Mouse (Mus musculus) CH12.LX (cell line): ENCODE measurements around the gene Suz12. TPM values are rescaled to one million over a fixed set of nuclear protein-coding genes. Genes with fewer than 3 reads are reported as not detected.

Source experiments
- DNase-seq: peaks from one replicate; pipeline ENCODE4 v3.0.0-alpha.2; 2013; ENCODE audit errors: extremely low read depth
- H3K27ac ChIP-seq: 2 replicates; pipeline ENCODE4 v1.5.1; 2012; ENCODE audit warnings: low read depth, mild to moderate bottlenecking, control low read depth, moderate library complexity; ENCODE audit not compliant: insufficient read depth
- H3K27me3 ChIP-seq: replicated peaks from 2 replicates; pipeline ENCODE3; 2012; ENCODE audit warnings: inconsistent platforms
- H3K36me3 ChIP-seq, 2 experiments: replicated peaks in 1 of 2; 2 replicates each; pipeline versions ENCODE3 to v1.6.1; 2012; ENCODE audit warnings: inconsistent platforms in 1 of 2, low read length in 1 of 2, mild to moderate bottlenecking in 1 of 2, mixed read lengths in 1 of 2, moderate library complexity in 1 of 2; ENCODE audit not compliant: control insufficient read depth in 1 of 2, insufficient read depth in 1 of 2
- H3K4me1 ChIP-seq, 2 experiments: 2 replicates each; pipeline ENCODE4 v1.6.1; 2012; ENCODE audit warnings: inconsistent platforms in 1 of 2, moderate library complexity in 1 of 2; ENCODE audit not compliant: insufficient read depth in 2 of 2, control insufficient read depth in 1 of 2
- H3K4me2 ChIP-seq: 2 replicates; pipeline ENCODE4 v1.6.1; 2012; ENCODE audit warnings: low read depth, mild to moderate bottlenecking, control low read depth; ENCODE audit not compliant: poor library complexity, insufficient read depth, severe bottlenecking
- H3K4me3 ChIP-seq, 3 experiments: fragments of 150-350 bp in 1 of 3; sonication (generic) in 1 of 3; replicated peaks in 1 of 3; 2 replicates each; pipeline versions ENCODE3 to v1.5.1; 2011 to 2012; ENCODE audit warnings: low read depth in 2 of 3, low read length in 2 of 3, mild to moderate bottlenecking in 2 of 3, moderate library complexity in 2 of 3, control low read depth in 1 of 3, improper control_type of control experiment in 1 of 3, inconsistent platforms in 1 of 3, mixed read lengths in 1 of 3; ENCODE audit not compliant: poor library complexity in 1 of 3
- H3K79me2 ChIP-seq: replicated peaks from 2 replicates; pipeline ENCODE4 v1.6.1; 2012; ENCODE audit warnings: mild to moderate bottlenecking, moderate library complexity; ENCODE audit not compliant: control insufficient read depth, poor library complexity, insufficient read depth, severe bottlenecking; ENCODE audit errors: extremely low read depth
- H3K9ac ChIP-seq: 2 replicates; pipeline ENCODE4 v1.6.1; 2012; ENCODE audit warnings: low read depth, mild to moderate bottlenecking, control low read depth, moderate library complexity; ENCODE audit not compliant: insufficient read depth
- H3K9me3 ChIP-seq: replicated peaks from 2 replicates; pipeline ENCODE3; 2012; ENCODE audit warnings: low read length, inconsistent platforms, mixed read lengths
- BHLHE40 ChIP-seq: IDR thresholded peaks from 2 replicates; pipeline ENCODE4 v1.6.1; 2011; ENCODE audit warnings: mild to moderate bottlenecking, low read depth, low read length, improper control_type of control experiment
- CHD1 ChIP-seq: IDR thresholded peaks from 2 replicates; pipeline ENCODE4 v1.6.1; 2012; ENCODE audit warnings: low read depth, low read length, improper control_type of control experiment, inconsistent platforms
- CHD2 ChIP-seq: IDR thresholded peaks from 2 replicates; pipeline ENCODE4 v1.6.1; 2011; ENCODE audit warnings: low read length, improper control_type of control experiment
- CTCF ChIP-seq, 2 experiments: IDR thresholded peaks in 1 of 2; conservative IDR thresholded peaks in 1 of 2; 2 replicates each; pipeline ENCODE4 v1.5.1; 2011 to 2012; ENCODE audit warnings: low read depth in 2 of 2, low read length in 2 of 2, improper control_type of control experiment in 1 of 2, inconsistent platforms in 1 of 2, mild to moderate bottlenecking in 1 of 2, moderate library complexity in 1 of 2
- E2F4 ChIP-seq: IDR thresholded peaks from 2 replicates; pipeline ENCODE4 v1.6.1; 2011; ENCODE audit warnings: low read depth, low read length, improper control_type of control experiment; ENCODE audit not compliant: insufficient replicate concordance
- ELF1 ChIP-seq: IDR thresholded peaks from 2 replicates; pipeline ENCODE4 v1.6.1; 2014; ENCODE audit warnings: low read depth, mild to moderate bottlenecking, inconsistent platforms, low read length, improper control_type of control experiment
- ETS1 ChIP-seq: conservative IDR thresholded peaks from 2 replicates; pipeline ENCODE4 v1.6.1; 2012; ENCODE audit warnings: low read depth, mild to moderate bottlenecking, inconsistent platforms, low read length, improper control_type of control experiment, moderate library complexity
- GABPA ChIP-seq: IDR thresholded peaks from 2 replicates; pipeline ENCODE4 v1.6.1; 2012; ENCODE audit warnings: low read depth, low read length, improper control_type of control experiment, inconsistent platforms; ENCODE audit not compliant: insufficient replicate concordance
- HCFC1 ChIP-seq: IDR thresholded peaks from 2 replicates; pipeline ENCODE4 v1.6.1; 2012; ENCODE audit warnings: low read depth, mild to moderate bottlenecking, inconsistent platforms, low read length, improper control_type of control experiment
- IRF4 ChIP-seq: IDR thresholded peaks from 2 replicates; pipeline ENCODE4 v1.6.1; 2014; ENCODE audit warnings: low read depth, mild to moderate bottlenecking, inconsistent platforms, low read length, improper control_type of control experiment
- JUN ChIP-seq: IDR thresholded peaks from 2 replicates; pipeline ENCODE4 v1.6.1; 2011; ENCODE audit warnings: low read depth, mild to moderate bottlenecking, low read length, improper control_type of control experiment, moderate library complexity; ENCODE audit not compliant: insufficient read depth
- JUND ChIP-seq: conservative IDR thresholded peaks from 2 replicates; pipeline ENCODE4 v1.6.1; 2011; ENCODE audit warnings: low read depth, low read length, improper control_type of control experiment
- KAT2A ChIP-seq: IDR thresholded peaks from 2 replicates; pipeline ENCODE4 v1.6.1; 2012; ENCODE audit warnings: low read length, improper control_type of control experiment, inconsistent platforms; ENCODE audit not compliant: insufficient replicate concordance
- MAX ChIP-seq: IDR thresholded peaks from 2 replicates; pipeline ENCODE4 v1.6.1; 2011; ENCODE audit warnings: low read length, improper control_type of control experiment
- MAZ ChIP-seq: IDR thresholded peaks from 2 replicates; pipeline ENCODE4 v1.6.1; 2012; ENCODE audit warnings: low read depth, mild to moderate bottlenecking, inconsistent platforms, low read length, improper control_type of control experiment, moderate library complexity
- MEF2A ChIP-seq: IDR thresholded peaks from 2 replicates; pipeline ENCODE4 v1.6.1; 2014; ENCODE audit warnings: low read depth, mild to moderate bottlenecking, inconsistent platforms, low read length, improper control_type of control experiment, borderline replicate concordance
- MXI1 ChIP-seq: IDR thresholded peaks from 2 replicates; pipeline ENCODE4 v1.6.1; 2011; ENCODE audit warnings: mild to moderate bottlenecking, low read depth, low read length, improper control_type of control experiment
- MYC ChIP-seq: IDR thresholded peaks from 2 replicates; pipeline ENCODE4 v1.6.1; 2011; ENCODE audit warnings: low read depth, mild to moderate bottlenecking, improper control_type of control experiment, low read length
- NELFE ChIP-seq: IDR thresholded peaks from 2 replicates; pipeline ENCODE4 v1.6.1; 2011; ENCODE audit warnings: low read depth, low read length, improper control_type of control experiment
- NRF1 ChIP-seq: IDR thresholded peaks from 2 replicates; pipeline ENCODE4 v1.6.1; 2014; ENCODE audit warnings: low read depth, mild to moderate bottlenecking, inconsistent platforms, low read length, improper control_type of control experiment, moderate library complexity
- PAX5 ChIP-seq: IDR thresholded peaks from 2 replicates; pipeline ENCODE4 v1.6.1; 2012; ENCODE audit warnings: low read length, inconsistent platforms, mixed read lengths
- POLR2A ChIP-seq: IDR thresholded peaks from 2 replicates; pipeline ENCODE4 v1.6.1; 2011; ENCODE audit warnings: low read depth, mild to moderate bottlenecking, improper control_type of control experiment, low read length
- POLR2AphosphoS2 ChIP-seq: IDR thresholded peaks from 2 replicates; pipeline ENCODE4 v1.6.1; 2011; ENCODE audit warnings: low read depth, low read length, improper control_type of control experiment
- RAD21 ChIP-seq: IDR thresholded peaks from 2 replicates; pipeline ENCODE4 v1.6.1; 2011; ENCODE audit warnings: low read depth, mild to moderate bottlenecking, low read length, improper control_type of control experiment, moderate library complexity
- SIN3A ChIP-seq: IDR thresholded peaks from 2 replicates; pipeline ENCODE4 v1.6.1; 2012; ENCODE audit warnings: low read length, improper control_type of control experiment, inconsistent platforms
- SMC3 ChIP-seq: IDR thresholded peaks from 2 replicates; pipeline ENCODE4 v1.6.1; 2011; ENCODE audit warnings: low read depth, low read length, improper control_type of control experiment
- TBP ChIP-seq: conservative IDR thresholded peaks from 2 replicates; pipeline ENCODE4 v1.6.1; 2011; ENCODE audit warnings: low read depth, low read length, improper control_type of control experiment
- TCF12 ChIP-seq: IDR thresholded peaks from 2 replicates; pipeline ENCODE4 v1.6.1; 2014; ENCODE audit warnings: low read depth, mild to moderate bottlenecking, inconsistent platforms, low read length, improper control_type of control experiment
- UBTF ChIP-seq: IDR thresholded peaks from 2 replicates; pipeline ENCODE4 v1.6.1; 2012; ENCODE audit warnings: low read depth, mild to moderate bottlenecking, inconsistent platforms, low read length, improper control_type of control experiment, moderate library complexity
- USF1 ChIP-seq: IDR thresholded peaks from 2 replicates; pipeline ENCODE4 v1.6.1; 2014; ENCODE audit warnings: low read depth, mild to moderate bottlenecking, inconsistent platforms, low read length, improper control_type of control experiment
- USF2 ChIP-seq: conservative IDR thresholded peaks from 2 replicates; pipeline ENCODE4 v1.6.1; 2011; ENCODE audit warnings: low read depth, low read length, improper control_type of control experiment
- ZKSCAN1 ChIP-seq: IDR thresholded peaks from 2 replicates; pipeline ENCODE4 v1.6.1; 2012; ENCODE audit warnings: low read depth, inconsistent platforms, low read length, improper control_type of control experiment, borderline replicate concordance
- ZMIZ1 ChIP-seq: IDR thresholded peaks from 2 replicates; pipeline ENCODE4 v1.6.1; 2012; ENCODE audit warnings: low read depth, mild to moderate bottlenecking, inconsistent platforms, low read length, improper control_type of control experiment
- ZNF384 ChIP-seq: IDR thresholded peaks from 2 replicates; pipeline ENCODE4 v1.6.1; 2012; ENCODE audit warnings: low read depth, low read length, improper control_type of control experiment, inconsistent platforms
- dilution Hi-C: fragments of 300-500 bp; cut with MboI; formaldehyde crosslinking; loops from 2 replicates; pipeline ENCODE4 v1.14.3; 2020; ENCODE audit warnings: low sequenced_read_pairs; ENCODE audit not compliant: extremely low pct_unique_long_range_greater_than_20kb, extremely low pct_ligation_motif_present
- in situ Hi-C: fragments of 300-500 bp; cut with MboI; formaldehyde crosslinking; loops from 3 replicates; pipeline ENCODE4 v1.14.3; 2019; ENCODE audit warnings: low sequenced_read_pairs, low pct_ligation_motif_present, low pct_unique_long_range_greater_than_20kb, mixed read lengths
- polyA plus RNA-seq: library from polyadenylated mRNA; unstranded; fragments of >175 nt; gene quantifications from 2 replicates; pipeline ENCODE4 v1.2.1, GENCODE M21; 2012; ENCODE audit warnings: low read depth; ENCODE audit not compliant: insufficient read length
- total RNA-seq, 2 experiments: library from RNA; depleted of rRNA; stranded (reverse); fragments of 300-350 nt in 1 of 2; fragments of >200 nt in 1 of 2; gene quantifications; 2 replicates each; pipeline ENCODE4 v1.2.3; 2012 to 2014

Suz12 gene
- total RNA-seq (2012; rRNA removed): 56.7 and 61.9 TPM in 2 replicates
- total RNA-seq (2014; rRNA removed): 160 and 171 TPM in 2 replicates
- 106 and 124 TPM in 2 replicates for polyA plus RNA-seq

GRCm38 (mm10) chr11:79992592-79993355 is at the start of gene Suz12:
TSS of gene Suz12 (plus strand) at chr11:79993106.
- peaks cover 0 to 17% of the 10 kb centered on the region in 2 experiments; a peak in 2 of 4 replicates for H3K4me1 ChIP-seq
- no peaks in the 10 kb centered on the region for H3K9me3 ChIP-seq
- peak within 1 kb of the TSS; percentile 94 for H3K27ac ChIP-seq
- peak within 1 kb of the TSS; percentile 42 for H3K4me2 ChIP-seq
- in situ Hi-C loops: no loop called here
- H3K36me3 ChIP-seq: peaks cover 3 to 16% of the 10 kb centered on the region in 2 experiments
- H3K9ac ChIP-seq: peak within 1 kb of the TSS; percentile 96
- H3K4me3 ChIP-seq: peak within 1 kb of the TSS; percentile 68 to 99 (median 83)
- dilution Hi-C loops: no loop called here
- TF ChIP-seq BHLHE40 (peak; percentile 76), MYC (peak; percentile 96), TBP (peak; percentile 70), MXI1 (peak; percentile 91), MAZ (0 out of 2 replicates have a peak, but pooled peaks have one; percentile 15), ZNF384 (peak; percentile 96), NRF1 (no peak; the same call in 1 of the 2 replicates), TCF12 (peak; percentile 78), JUN (no peak), SMC3 (no peak), MAX (peak; percentile 96; the same call in 1 of the 2 replicates), JUND (no peak), USF2 (no peak; the same call in 1 of the 2 replicates), CHD2 (peak; percentile 63), UBTF (peak; percentile 69; the same call in 1 of the 2 replicates), SIN3A (peak; percentile 88), POLR2A (peak; percentile 97), ETS1 (no peak), CTCF (conservative IDR thresholded peaks at IDR 0.05 in 1 of 2, IDR thresholded peaks at IDR 0.05 in 1 of 2; ENCODE audit: low read depth in 2 of 2, low read length in 2 of 2) (no peak), RAD21 (no peak), CHD1 (no peak), E2F4 (peak; percentile 92; the same call in 1 of the 2 replicates), PAX5 (no peak), ELF1 (peak; percentile 83), GABPA (no peak), ZKSCAN1 (no peak), POLR2AphosphoS2 (peak; percentile 73), NELFE (peak; percentile 89), IRF4 (peak; percentile 37; the same call in 1 of the 2 replicates), MEF2A (peak; percentile 64), HCFC1 (peak; percentile 74), ZMIZ1 (peak; percentile 69), USF1 (peak; percentile 85), KAT2A (0 out of 2 replicates have a peak, but pooled peaks have one; percentile 78)
- H3K27me3 ChIP-seq: no peaks in the 10 kb centered on the region
- DNase-seq: peak; percentile 98
- H3K79me2 ChIP-seq: peaks cover 31% of the 10 kb centered on the region
